Mouse (Mus musculus) ES-E14 (cell line): Measurements from ENCODE around the gene Strn4. TPM values are rescaled to one million over a fixed set of nuclear protein-coding genes. Genes with fewer than 3 reads are reported as not detected.

Source experiments
- DNase-seq: peaks from one replicate; pipeline ENCODE4 v3.0.0-alpha.2; 2013; ENCODE audit warnings: low read depth, low spot score
- H3K27ac ChIP-seq: 2 replicates; pipeline ENCODE4 v1.5.1; 2012; ENCODE audit warnings: low read depth, mild to moderate bottlenecking, low read length, moderate library complexity, mixed read lengths; ENCODE audit not compliant: poor library complexity, insufficient read depth, severe bottlenecking
- H3K36me3 ChIP-seq: 2 replicates; pipeline ENCODE4 v1.6.1; 2012; ENCODE audit warnings: mild to moderate bottlenecking, low read length, moderate library complexity, mixed read lengths; ENCODE audit not compliant: control insufficient read depth, poor library complexity, insufficient read depth, severe bottlenecking
- H3K4me1 ChIP-seq, 2 experiments: fragments of 150-350 bp in 1 of 2; sonication (generic) in 1 of 2; 2 replicates each; pipeline ENCODE4 v1.6.1; 2012; ENCODE audit warnings: low read length in 2 of 2, mild to moderate bottlenecking in 1 of 2, mixed read lengths in 1 of 2; ENCODE audit not compliant: control insufficient read depth in 2 of 2, insufficient read depth in 2 of 2, poor library complexity in 1 of 2
- H3K4me3 ChIP-seq, 2 experiments: fragments of 150-350 bp in 1 of 2; sonication (generic) in 1 of 2; 2 replicates each; pipeline ENCODE4 v1.5.1; 2012; ENCODE audit warnings: low read length in 2 of 2, low read depth in 1 of 2, mild to moderate bottlenecking in 1 of 2, mixed read lengths in 1 of 2; ENCODE audit not compliant: insufficient read depth in 1 of 2, poor library complexity in 1 of 2, severe bottlenecking in 1 of 2
- H3K9ac ChIP-seq: 2 replicates; pipeline ENCODE4 v1.6.1; 2012; ENCODE audit warnings: low read depth, mild to moderate bottlenecking, low read length, mixed read lengths; ENCODE audit not compliant: poor library complexity, insufficient read depth, severe bottlenecking
- H3K9me3 ChIP-seq: fragments of 150-350 bp; sonication (generic); 2 replicates; pipeline ENCODE4 v1.6.1; 2012; ENCODE audit warnings: low read depth, mild to moderate bottlenecking, low read length; ENCODE audit not compliant: control insufficient read depth, insufficient read depth
- CHD2 ChIP-seq: IDR thresholded peaks from 2 replicates; pipeline ENCODE4 v1.6.1; 2014; ENCODE audit warnings: mild to moderate bottlenecking, low read depth, low read length, inconsistent platforms
- HCFC1 ChIP-seq: IDR thresholded peaks from 2 replicates; pipeline ENCODE4 v1.6.1; 2012; ENCODE audit warnings: low read length, inconsistent platforms, borderline replicate concordance; ENCODE audit not compliant: insufficient read depth
- MAFK ChIP-seq: IDR thresholded peaks from 2 replicates; pipeline ENCODE4 v1.6.1; 2014; ENCODE audit warnings: mild to moderate bottlenecking, low read depth, low read length, inconsistent platforms; ENCODE audit not compliant: insufficient read depth
- ZC3H11A ChIP-seq: IDR thresholded peaks from 2 replicates; pipeline ENCODE4 v1.6.1; 2012; ENCODE audit warnings: low read depth, mild to moderate bottlenecking, inconsistent platforms, low read length, borderline replicate concordance
- ZNF384 ChIP-seq: IDR thresholded peaks from 2 replicates; pipeline ENCODE4 v1.6.1; 2012; ENCODE audit warnings: low read depth, low read length, inconsistent platforms
- in situ Hi-C, 2 experiments: fragments of 600-800 bp; cut with MboI; formaldehyde crosslinking; loops; one replicate each; pipeline ENCODE4 v1.15.1; 2025; ENCODE audit warnings: low sequenced_read_pairs in 2 of 2, inconsistent platforms in 1 of 2; ENCODE audit not compliant: unreplicated experiment in 2 of 2
- total RNA-seq: library from RNA; depleted of rRNA; stranded (reverse); fragments of 300-350 nt; gene quantifications from 2 replicates; pipeline ENCODE4 v1.2.3, GENCODE M21; 2012

The Strn4 gene
- total RNA-seq, 1 experiment: 76.0 TPM

DNA sequence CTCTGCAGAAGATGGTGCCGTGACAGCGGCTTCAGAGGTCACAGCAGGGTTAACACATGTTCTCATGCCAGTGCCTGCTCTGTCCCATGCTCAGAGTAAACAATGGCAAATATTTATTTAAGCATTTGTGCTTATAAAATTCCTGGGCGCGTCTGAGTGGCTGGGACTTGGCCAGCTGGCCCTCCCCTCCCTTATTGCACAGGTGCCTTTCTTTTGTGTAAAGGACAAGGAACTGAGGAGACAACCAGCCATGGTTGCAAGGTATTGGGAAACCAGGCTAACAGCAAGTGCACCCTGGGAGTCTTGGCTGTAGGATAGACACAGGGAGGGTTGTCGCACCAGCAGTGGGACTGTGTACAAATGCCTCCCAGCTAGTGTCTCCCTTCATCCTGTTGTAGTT is 23.4 kb upstream of the Strn4 start:
- peaks cover 48% of the 10 kb centered on the region for H3K36me3 ChIP-seq
- H3K4me3 ChIP-seq: no peak overlapping the region
- no peak for DNase-seq
- H3K4me1 ChIP-seq: 0 out of 4 replicates have a peak, but pooled peaks cover 0 to 3% of the 10 kb centered on the region in 2 experiments
- no peak overlapping the region for H3K9ac ChIP-seq
- no peak for TF ChIP-seq ZNF384
- no peak for TF ChIP-seq MAFK
- no peak for TF ChIP-seq HCFC1
- TF ChIP-seq CHD2: no peak
- no peak for TF ChIP-seq ZC3H11A
- H3K9me3 ChIP-seq: no peaks in the 10 kb centered on the region
- no peak overlapping the region for H3K27ac ChIP-seq
- in situ Hi-C loops: no loop called here

DNA sequence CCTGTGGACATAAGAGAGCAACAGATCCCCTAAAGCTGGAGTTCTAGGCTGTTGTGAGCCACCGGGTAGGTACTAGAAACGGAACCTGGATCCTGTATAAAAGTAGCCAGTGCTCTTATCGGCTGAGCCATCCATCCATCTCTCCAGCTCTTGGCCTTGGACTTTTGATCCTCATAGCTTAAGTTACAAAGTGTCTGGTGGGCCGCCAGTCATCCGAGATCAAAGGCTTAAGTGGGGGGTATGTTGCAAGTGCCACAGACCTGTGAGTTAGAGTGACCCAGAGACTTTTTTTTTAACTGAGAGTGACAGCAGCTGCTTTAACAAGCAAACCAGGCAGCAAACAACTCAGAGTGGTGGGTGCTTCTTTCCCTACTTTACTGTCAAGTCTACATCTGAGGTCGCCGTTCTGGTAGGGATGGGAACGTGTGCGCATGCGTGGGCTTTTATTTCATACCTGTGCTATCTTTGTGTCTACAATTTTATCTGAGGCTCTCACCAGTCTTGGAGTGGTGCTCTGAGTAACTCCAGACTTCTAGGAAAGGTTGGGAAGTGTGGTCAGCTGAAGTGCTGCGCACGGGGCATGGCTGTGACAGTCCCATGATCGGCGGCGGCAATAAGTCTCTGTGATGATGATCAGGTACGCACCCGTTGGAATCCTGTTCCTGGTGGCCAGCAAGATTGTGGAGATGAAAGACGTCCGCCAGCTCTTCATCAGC is 22.5 kb upstream of the Strn4 start:
- Histone ChIP-seq H3K4me3 (no peak overlapping the region), H3K4me1 (0 out of 4 replicates have a peak, but pooled peaks cover 0 to 3% of the 10 kb centered on the region in 2 experiments), H3K9me3 (no peaks in the 10 kb centered on the region), H3K9ac (no peak overlapping the region), H3K27ac (no peak overlapping the region), H3K36me3 (peaks cover 49% of the 10 kb centered on the region)
- no peak for DNase-seq
- TF ChIP-seq MAFK (no peak), HCFC1 (no peak), ZNF384 (no peak), ZC3H11A (no peak), CHD2 (no peak)
- in situ Hi-C loops: no loop called here

DNA sequence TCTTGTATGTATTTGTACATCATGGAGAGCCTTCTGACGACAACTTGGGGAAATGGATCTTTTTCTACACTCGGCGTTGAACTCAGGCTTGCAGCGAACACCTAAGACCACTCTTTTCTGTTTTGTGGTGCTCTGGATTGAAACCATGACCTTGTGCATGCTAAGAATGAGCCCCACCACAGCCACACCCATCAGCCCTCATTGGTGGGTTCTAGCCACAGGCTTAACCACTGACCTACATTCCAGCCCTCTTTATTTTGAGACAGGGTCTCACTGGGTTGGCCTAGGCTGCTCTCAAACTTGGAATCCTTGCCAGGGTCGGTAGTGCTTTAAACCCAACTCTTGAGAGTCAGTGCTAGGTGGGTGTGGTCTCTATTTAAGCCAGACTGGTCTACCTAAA is 20.8 kb upstream of the Strn4 start:
- Histone ChIP-seq H3K27ac (no peak overlapping the region), H3K36me3 (peaks cover 47% of the 10 kb centered on the region), H3K4me1 (0 out of 4 replicates have a peak, but pooled peaks cover 0 to 3% of the 10 kb centered on the region in 2 experiments), H3K9me3 (no peaks in the 10 kb centered on the region), H3K9ac (no peak overlapping the region), H3K4me3 (no peak overlapping the region)
- in situ Hi-C loops: no loop called here
- DNase-seq: no peak
- TF ChIP-seq ZC3H11A: no peak
- no peak for TF ChIP-seq CHD2

DNA sequence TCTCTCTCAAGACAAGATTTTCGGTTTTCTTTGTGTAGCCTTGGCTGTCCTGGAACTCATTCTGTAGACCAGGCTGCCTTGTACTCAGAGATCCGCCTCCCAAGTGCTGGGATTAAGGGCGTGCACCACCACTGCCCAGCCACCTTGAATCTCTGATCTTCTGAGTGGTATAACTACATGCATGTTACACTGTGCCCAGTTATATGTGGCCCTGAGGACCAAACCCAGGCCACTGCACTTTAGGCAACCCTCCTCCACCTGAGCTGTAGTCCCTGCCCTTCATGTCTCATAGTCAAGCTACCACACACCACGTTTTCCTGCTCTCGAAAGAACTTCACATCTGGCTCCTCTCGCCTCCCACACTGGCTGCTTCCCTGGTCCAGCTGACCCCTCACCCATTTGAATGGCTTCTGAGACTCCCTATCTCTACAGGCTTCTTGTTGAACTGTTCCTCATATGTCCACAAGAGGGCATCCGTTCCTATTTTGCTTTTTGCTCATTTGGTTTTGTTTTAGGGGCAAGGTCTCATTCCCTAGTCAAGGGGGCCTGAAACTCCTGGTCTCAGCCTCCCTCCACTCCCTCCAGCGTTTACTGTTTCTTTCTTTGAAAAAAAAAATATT is 11.2 kb upstream of the Strn4 start:
- in situ Hi-C loops: loop anchor here in 1 of 2 experiments (25.0 kb wide), 1 partner anchor 108 kb away; the partner anchor contains the start of genes Calm3 and Ptgir
- Histone ChIP-seq H3K4me1 (0 out of 4 replicates have a peak, but pooled peaks cover 0 to 1% of the 10 kb centered on the region in 2 experiments), H3K9ac (no peak overlapping the region), H3K27ac (no peak overlapping the region), H3K4me3 (no peak overlapping the region), H3K36me3 (no peaks in the 10 kb centered on the region), H3K9me3 (no peaks in the 10 kb centered on the region)
- TF ChIP-seq ZNF384: no peak
- TF ChIP-seq CHD2: no peak
- no peak for TF ChIP-seq ZC3H11A
- TF ChIP-seq MAFK: no peak
- no peak for TF ChIP-seq HCFC1
- no peak for DNase-seq
